Mouse (Mus musculus) thymus, postnatal 0 days (tissue): ENCODE data around the gene Rxfp2. TPM values are rescaled to one million over a fixed set of nuclear protein-coding genes. Genes with fewer than 3 reads are reported as not detected.
A peak's percentile ranks its signal among the peaks of the same experiment; 100 is the strongest.

Experiments
- DNase-seq: peaks from one replicate; pipeline ENCODE4 v3.0.0-alpha.2; 2015; ENCODE audit warnings: low spot score
- polyA plus RNA-seq: library from polyadenylated mRNA; unstranded; fragments of >200 nt; fragmentation: Nextera tagmentation; extraction: Ambion mirVana; gene quantifications from 2 replicates; pipeline ENCODE4 v1.2.1, GENCODE M21; 2015

Gene Rxfp2
- polyA plus RNA-seq, result 0.08 TPM in 1 of 2 replicates, not detected in the other

- DNase-seq, result no peak
These were observed at the start of gene Rxfp2 for GRCm38 (mm10) chr5:150018656-150019055. TSS of gene Rxfp2 (plus strand) at chr5:150018675.

- no peak for DNase-seq
These were observed 48.2 kb upstream of the Rxfp2 start for GRCm38 (mm10) chr5:149970261-149970660.

- DNase-seq, result no peak
These were observed 41.4 kb upstream of the Rxfp2 start for GRCm38 (mm10) chr5:149977027-149977426.

- DNase-seq, result no peak
These were observed 34.9 kb upstream of the Rxfp2 start for GRCm38 (mm10) chr5:149983621-149984020.

GRCm38 (mm10) chr5:149994578-149994977, 23.9 kb upstream of the Rxfp2 start:
- no peak for DNase-seq

GRCm38 (mm10) chr5:149996614-149997013, 21.9 kb upstream of the Rxfp2 start:
- no peak for DNase-seq

- DNase-seq, result no peak
These were observed 21.0 kb upstream of the Rxfp2 start for GRCm38 (mm10) chr5:149997321-149998034.

- DNase-seq, result no peak
These were observed 20.2 kb upstream of the Rxfp2 start for GRCm38 (mm10) chr5:149998311-149998710.

GRCm38 (mm10) chr5:150005355-150005754, 13.1 kb upstream of the Rxfp2 start:
- no peak for DNase-seq

GRCm38 (mm10) chr5:150016861-150017260, 1.6 kb upstream of the Rxfp2 start:
- DNase-seq, result no peak

- no peak for DNase-seq
These were observed 803 bp upstream of the Rxfp2 start for GRCm38 (mm10) chr5:150017672-150018071.

- DNase-seq, result peak; percentile 48
These were observed 2.4 kb downstream of the Rxfp2 start for GRCm38 (mm10) chr5:150020851-150021250.

GRCm38 (mm10) chr5:150021805-150022204, 3.3 kb downstream of the Rxfp2 start:
- no peak for DNase-seq

GRCm38 (mm10) chr5:150022556-150022955, 4.1 kb downstream of the Rxfp2 start:
- no peak for DNase-seq

- DNase-seq, result no peak
These were observed 5.0 kb downstream of the Rxfp2 start for GRCm38 (mm10) chr5:150023476-150023875.

GRCm38 (mm10) chr5:150024188-150024587, 5.7 kb downstream of the Rxfp2 start:
- no peak for DNase-seq

- no peak for DNase-seq
These were observed 6.4 kb downstream of the Rxfp2 start for GRCm38 (mm10) chr5:150024901-150025300.

GRCm38 (mm10) chr5:150025326-150025725, 6.9 kb downstream of the Rxfp2 start:
- DNase-seq, result no peak

GRCm38 (mm10) chr5:150026509-150027087, 8.1 kb downstream of the Rxfp2 start:
- no peak for DNase-seq

GRCm38 (mm10) chr5:150031201-150031600, 12.7 kb downstream of the Rxfp2 start:
- no peak for DNase-seq

GRCm38 (mm10) chr5:150031634-150032033, 13.2 kb downstream of the Rxfp2 start:
- no peak for DNase-seq

GRCm38 (mm10) chr5:150032075-150032492, 13.6 kb downstream of the Rxfp2 start:
- DNase-seq, result no peak

- no peak for DNase-seq
These were observed 17.8 kb downstream of the Rxfp2 start for GRCm38 (mm10) chr5:150036286-150036685.
